Mouse (Mus musculus) hindbrain, postnatal 0 days (tissue): ENCODE data around the gene Tle3. TPM values are rescaled to one million over a fixed set of nuclear protein-coding genes. Genes with fewer than 3 reads are reported as not detected.

ENCODE experiments used
- ATAC-seq: fragments of 200-750 bp; cut with Nextera tagmentation; 2 replicates; pipeline ENCODE4 v1.8.0; 2017; ENCODE audit warnings: mild to moderate bottlenecking, moderate TSS enrichment, moderate library complexity
- DNase-seq: peaks from one replicate; pipeline ENCODE4 v3.0.0-alpha.2; 2015; ENCODE audit warnings: low spot score
- H3K27ac ChIP-seq: fragments of 300-500 bp; sonication (generic); 2 replicates; pipeline ENCODE4 v1.5.1; 2014; ENCODE audit warnings: mild to moderate bottlenecking
- H3K27me3 ChIP-seq: fragments of 300-500 bp; sonication (generic); 2 replicates; pipeline ENCODE4 v1.6.1; 2014; ENCODE audit warnings: low read length, mixed read lengths; ENCODE audit not compliant: insufficient read depth
- H3K36me3 ChIP-seq: fragments of 300-500 bp; sonication (generic); 2 replicates; pipeline ENCODE4 v1.6.1; 2014; ENCODE audit warnings: low read length, mixed read lengths; ENCODE audit not compliant: insufficient read depth
- H3K4me1 ChIP-seq: fragments of 300-500 bp; sonication (generic); 2 replicates; pipeline ENCODE4 v1.6.1; 2014; ENCODE audit warnings: antibody characterized with exemption, low read length, mixed read lengths; ENCODE audit not compliant: insufficient read depth
- H3K4me2 ChIP-seq: fragments of 300-500 bp; sonication (generic); 2 replicates; pipeline ENCODE4 v1.6.1; 2014; ENCODE audit warnings: low read depth, mild to moderate bottlenecking, low read length, moderate library complexity, mixed read lengths
- H3K4me3 ChIP-seq: fragments of 300-500 bp; sonication (generic); 2 replicates; pipeline ENCODE4 v1.5.1; 2014; ENCODE audit warnings: low read length
- H3K9ac ChIP-seq: fragments of 300-500 bp; sonication (generic); replicated peaks from 2 replicates; pipeline ENCODE4 v1.6.1; 2014; ENCODE audit warnings: mild to moderate bottlenecking, low read length, moderate library complexity, mixed read lengths
- H3K9me3 ChIP-seq: fragments of 300-500 bp; sonication (generic); 2 replicates; pipeline ENCODE4 v1.6.1; 2016; ENCODE audit warnings: low read length, mixed read lengths
- CTCF ChIP-seq: IDR thresholded peaks from 2 replicates; pipeline ENCODE4 v1.5.1; 2016; ENCODE audit warnings: antibody characterized with exemption, control low read depth, low read depth
- WGBS: fragments of 180-500 bp; shearing (Covaris S2); extraction: QIAGEN DNeasy Blood & Tissue Kit; methylation state at CpG from one replicate; pipeline ENCODE4 v1.1.7; 2014; 5-methylcytosine and 5-hydroxymethylcytosine counted together
- polyA plus RNA-seq: library from polyadenylated mRNA; unstranded; fragments of >200 nt; fragmentation: Nextera tagmentation; extraction: Ambion mirVana; gene quantifications from 2 replicates; pipeline ENCODE4 v1.2.1, GENCODE M21; 2015
- total RNA-seq: library from RNA; depleted of rRNA; stranded (reverse); fragments of >200 nt; gene quantifications from 2 replicates; pipeline ENCODE4 v1.2.3, GENCODE M21; 2014

Gene Tle3
- total and polyA plus RNA-seq, 2 experiments from 2014 or later, result 17.7 to 81.3 TPM

- TF ChIP-seq CTCF, result no peak
- peak; percentile 30 for ATAC-seq
- DNase-seq, result peak; percentile 86
- Histone ChIP-seq H3K4me3 (peak overlapping the region; percentile 39), H3K9ac (peak overlapping the region; percentile 50), H3K27ac (peak overlapping the region; percentile 93), H3K36me3 (no peaks in the 10 kb centered on the region), H3K9me3 (no peaks in the 10 kb centered on the region), H3K27me3 (0 out of 2 replicates have a peak, but pooled peaks cover 5% of the 10 kb centered on the region), H3K4me2 (peak overlapping the region; percentile 75), H3K4me1 (peaks cover 28% of the 10 kb centered on the region)
- under 1% methylated on average over 66 of the region's 66 CpGs for WGBS
Observed at GRCm38 (mm10) chr9:61370889-61371754, 1.0 kb upstream of the Tle3 start.

- peak overlapping the region; percentile 75 for H3K4me2 ChIP-seq
- peak overlapping the region; percentile 93 for H3K27ac ChIP-seq
- peak; percentile 19; the same call in 1 of the 2 replicates for ATAC-seq
- H3K4me1 ChIP-seq, result peaks cover 42% of the 10 kb centered on the region
- peak overlapping the region; percentile 83 for H3K4me3 ChIP-seq
- no peak for DNase-seq
- no peaks in the 10 kb centered on the region for H3K36me3 ChIP-seq
- peak overlapping the region; percentile 96 for H3K9ac ChIP-seq
- no peaks in the 10 kb centered on the region for H3K9me3 ChIP-seq
- no peaks in the 10 kb centered on the region for H3K27me3 ChIP-seq
- no peak for TF ChIP-seq CTCF
- WGBS, result under 1% methylated on average over 33 of the region's 42 CpGs
Observed at GRCm38 (mm10) chr9:61372510-61372975, 377 bp downstream of the Tle3 start.

DNA sequence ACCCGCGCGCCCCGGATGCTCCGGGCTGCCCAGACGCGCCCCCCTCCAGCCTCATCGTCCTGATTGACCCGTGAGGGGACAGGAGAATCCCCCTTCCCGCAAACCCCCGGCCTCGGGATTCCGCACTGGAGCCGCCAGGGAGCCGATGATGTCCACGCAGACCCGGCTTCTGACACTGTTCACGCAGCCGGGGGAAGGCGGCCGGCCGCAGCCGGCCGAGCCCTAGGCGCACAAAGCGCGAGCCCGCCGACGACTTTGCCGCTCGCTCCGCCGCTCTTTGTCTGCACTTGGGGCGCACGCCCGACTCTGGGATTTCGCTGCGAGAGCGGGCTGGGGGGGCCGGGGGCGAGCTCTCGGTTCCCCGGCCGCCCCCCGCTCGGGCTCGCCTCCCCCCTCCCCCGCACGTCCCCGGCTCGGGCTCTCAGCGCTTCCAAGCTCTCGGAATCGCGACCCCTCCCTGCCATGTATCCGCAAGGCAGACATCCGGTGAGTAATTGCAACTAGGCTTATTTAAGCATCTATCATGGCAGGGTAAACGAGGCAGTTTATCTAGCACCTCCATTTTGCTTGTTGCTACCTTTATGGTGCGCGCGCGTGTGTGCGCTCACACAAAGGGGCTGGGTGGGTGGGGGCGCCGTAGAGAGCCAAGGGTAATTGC is 939 bp downstream of the Tle3 start:
- H3K27me3 ChIP-seq, result no peaks in the 10 kb centered on the region
- no peaks in the 10 kb centered on the region for H3K9me3 ChIP-seq
- H3K4me3 ChIP-seq, result peak overlapping the region; percentile 83
- H3K4me2 ChIP-seq, result peak overlapping the region; percentile 75
- peak; percentile 41 for TF ChIP-seq CTCF
- H3K4me1 ChIP-seq, result peaks cover 46% of the 10 kb centered on the region
- H3K36me3 ChIP-seq, result no peaks in the 10 kb centered on the region
- peak overlapping the region; percentile 96 for H3K9ac ChIP-seq
- under 1% methylated on average over 55 of the region's 66 CpGs for WGBS
- peak overlapping the region; percentile 93 for H3K27ac ChIP-seq
- ATAC-seq (no peak), DNase-seq (peak; percentile 80)

DNA sequence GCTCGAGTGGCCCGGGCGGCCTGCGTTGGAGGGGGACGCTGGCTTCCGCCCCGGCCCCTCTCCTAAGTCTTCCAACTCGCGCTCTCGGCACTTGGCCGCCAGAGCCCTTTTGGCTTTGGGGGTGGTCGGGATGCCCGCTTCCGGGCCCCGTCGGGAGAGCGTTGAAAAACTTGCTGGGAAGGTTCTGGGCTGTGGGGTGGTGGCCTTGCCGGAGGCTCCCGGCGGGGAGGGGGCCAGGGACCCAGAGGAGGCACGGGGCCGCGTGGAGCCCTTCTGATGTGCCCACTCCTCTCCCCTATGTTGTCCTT is 1.4 kb downstream of the Tle3 start:
- no peak for ATAC-seq
- Histone ChIP-seq H3K36me3 (no peaks in the 10 kb centered on the region), H3K27me3 (no peaks in the 10 kb centered on the region), H3K4me3 (peak overlapping the region; percentile 83), H3K9me3 (no peaks in the 10 kb centered on the region), H3K4me1 (peaks cover 51% of the 10 kb centered on the region), H3K4me2 (peak overlapping the region; percentile 75), H3K9ac (peak overlapping the region; percentile 96), H3K27ac (peak overlapping the region; percentile 93)
- WGBS, result 2% methylated on average over 23 of the region's 23 CpGs
- no peak for TF ChIP-seq CTCF
- no peak for DNase-seq

GRCm38 (mm10) chr9:61373942-61374900 is 2.1 kb downstream of the Tle3 start:
- Histone ChIP-seq H3K4me1 (peaks cover 52% of the 10 kb centered on the region), H3K27ac (peak overlapping the region; percentile 93), H3K36me3 (no peaks in the 10 kb centered on the region), H3K4me3 (peak overlapping the region; percentile 83), H3K9me3 (no peaks in the 10 kb centered on the region), H3K27me3 (no peaks in the 10 kb centered on the region), H3K4me2 (peak overlapping the region; percentile 75), H3K9ac (peak overlapping the region; percentile 96)
- TF ChIP-seq CTCF, result peak; percentile 52
- ATAC-seq (no peak), DNase-seq (peak; percentile 77)
- WGBS, result 1% methylated on average over 49 of the region's 51 CpGs

DNA sequence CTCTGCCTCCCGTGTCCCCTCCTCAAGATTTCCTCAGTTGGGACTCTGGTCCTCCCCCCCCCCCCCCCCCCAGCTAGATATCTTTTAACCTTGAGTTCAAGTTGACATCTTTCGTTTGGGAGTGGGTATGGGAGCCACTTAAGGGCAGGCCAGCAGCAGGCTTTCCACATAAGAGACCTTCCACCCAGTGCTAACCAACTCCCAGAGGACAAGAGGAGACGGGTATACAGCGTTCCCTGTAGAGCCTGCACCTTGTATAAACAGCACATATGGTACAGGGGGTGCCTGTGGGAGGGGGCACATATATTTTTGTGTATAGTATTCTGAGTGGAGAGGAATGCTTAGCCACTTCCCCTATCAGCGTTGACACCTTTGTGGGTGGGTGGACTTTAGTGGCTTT is 2.8 kb downstream of the Tle3 start:
- DNase-seq (no peak), ATAC-seq (no peak)
- H3K36me3 ChIP-seq, result no peaks in the 10 kb centered on the region
- H3K9ac ChIP-seq, result peak overlapping the region; percentile 96
- WGBS, result 33% methylated on average over 5 of the region's 5 CpGs
- TF ChIP-seq CTCF, result no peak
- peak overlapping the region; percentile 83 for H3K4me3 ChIP-seq
- H3K4me2 ChIP-seq, result peak overlapping the region; percentile 75
- no peaks in the 10 kb centered on the region for H3K9me3 ChIP-seq
- no peak overlapping the region for H3K27ac ChIP-seq
- H3K27me3 ChIP-seq, result no peaks in the 10 kb centered on the region
- peaks cover 50% of the 10 kb centered on the region for H3K4me1 ChIP-seq
